8 mouse cellular contexts compared by ENCODE assay signal in genomic region chr10:80432387-80432785, GRCm38 (mm10). TPM values are rescaled to one million over a fixed set of nuclear protein-coding genes. Genes with fewer than 3 reads are reported as not detected.
DNase-seq lines count a peak whose midpoint lies in the region; ATAC-seq and TF ChIP-seq lines count a peak whose summit lies in the region.

No protein-coding gene starts in this region.

- TF ChIP-seq CTCF in G1E (IDR thresholded peaks at IDR 0.05; ENCODE audit: low read depth, low read length): no peak

- peak overlapping the region; percentile 75 for H3K4me2 ChIP-seq in heart, embryonic 15.5 days
- peak overlapping the region; percentile 74 for H3K4me2 ChIP-seq in hindbrain, embryonic 11.5 days (replicated peaks; ENCODE audit: low read depth, low read length)
- peak overlapping the region; percentile 92 for H3K4me2 ChIP-seq in midbrain, embryonic 11.5 days

- H3K9me3 ChIP-seq in heart, embryonic 15.5 days (replicated peaks): no peaks in the 10 kb centered on the region
- H3K9me3 ChIP-seq in G1E (replicated peaks): no peaks in the 10 kb centered on the region
- no peaks in the 10 kb centered on the region for H3K9me3 ChIP-seq in hindbrain, embryonic 11.5 days (ENCODE audit: control insufficient read depth, low read length)
- no peaks in the 10 kb centered on the region for H3K9me3 ChIP-seq in midbrain, embryonic 11.5 days (ENCODE audit: control insufficient read depth, low read length)

- WGBS in heart, embryonic 15.5 days: 3% methylated on average over 4 of the region's 4 CpGs
- 0% methylated on average over 4 of the region's 4 CpGs for WGBS in hindbrain, embryonic 11.5 days
- WGBS in midbrain, embryonic 11.5 days: 4% methylated on average over 4 of the region's 4 CpGs

- peak overlapping the region; percentile 92 for H3K9ac ChIP-seq in heart, embryonic 15.5 days
- peak overlapping the region; percentile 99 for H3K9ac ChIP-seq in hindbrain, embryonic 11.5 days (ENCODE audit: low read depth, low read length)
- H3K9ac ChIP-seq in midbrain, embryonic 11.5 days (ENCODE audit: low read length): peak overlapping the region; percentile 99

- H3K4me1 ChIP-seq in heart, embryonic 15.5 days (replicated peaks): peaks cover 35% of the 10 kb centered on the region
- peaks cover 70% of the 10 kb centered on the region for H3K4me1 ChIP-seq in G1E (ENCODE audit: insufficient read depth, low read depth, low read length)
- H3K4me1 ChIP-seq in hindbrain, embryonic 11.5 days (replicated peaks; ENCODE audit: control insufficient read depth, insufficient read depth, low read length): 0 out of 2 replicates have a peak, but pooled peaks cover 2% of the 10 kb centered on the region
- peaks cover 20% of the 10 kb centered on the region for H3K4me1 ChIP-seq in midbrain, embryonic 11.5 days (ENCODE audit: control insufficient read depth, insufficient read depth, low read length)

- DNase-seq in heart, postnatal 10 days: no peak
- no peak for DNase-seq in G1E (ENCODE audit: low spot score)
- no peak for DNase-seq in hindbrain, embryonic 11.5 days (ENCODE audit: low spot score)
- no peak for DNase-seq in midbrain, embryonic 11.5 days (ENCODE audit: low spot score, missing footprints)
- no peak for DNase-seq in adrenal gland, postnatal 4 days (ENCODE audit: low spot score in 2 of 2)
- no peak for DNase-seq in gastrocnemius, adult 8-10 months (ENCODE audit: low spot score in 2 of 2)
- no peak for DNase-seq in cerebellum, adult 8-10 months

- peak overlapping the region; percentile 86 for H3K4me3 ChIP-seq in heart, embryonic 15.5 days
- peak overlapping the region; percentile 97 for H3K4me3 ChIP-seq in G1E (ENCODE audit: low read depth, low read length)
- peak overlapping the region; percentile 98 for H3K4me3 ChIP-seq in hindbrain, embryonic 11.5 days (ENCODE audit: low read depth, low read length)
- H3K4me3 ChIP-seq in midbrain, embryonic 11.5 days (ENCODE audit: low read depth, low read length): peak overlapping the region; percentile 100

- H3K36me3 ChIP-seq in heart, embryonic 15.5 days: peaks cover 30% of the 10 kb centered on the region
- H3K36me3 ChIP-seq in G1E (replicated peaks): peaks cover 46% of the 10 kb centered on the region
- peaks cover 16% of the 10 kb centered on the region for H3K36me3 ChIP-seq in hindbrain, embryonic 11.5 days (ENCODE audit: control insufficient read depth, insufficient read depth, low read length)
- H3K36me3 ChIP-seq in midbrain, embryonic 11.5 days (ENCODE audit: control insufficient read depth, insufficient read depth, low read length): peaks cover 29% of the 10 kb centered on the region

- intact Hi-C loops in heart, postnatal 10 days (cut with DNase I): loop anchor here (10.0 kb wide), 1 partner anchor 272 kb away; the partner anchor contains the start of genes Izumo4 and Mob3a

- H3K27me3 ChIP-seq in heart, embryonic 15.5 days: no peaks in the 10 kb centered on the region
- no peaks in the 10 kb centered on the region for H3K27me3 ChIP-seq in G1E (ENCODE audit: insufficient read depth, low read length)
- H3K27me3 ChIP-seq in hindbrain, embryonic 11.5 days (ENCODE audit: control insufficient read depth, insufficient read depth, low read length): 0 out of 2 replicates have a peak, but pooled peaks cover 2% of the 10 kb centered on the region
- H3K27me3 ChIP-seq in midbrain, embryonic 11.5 days (ENCODE audit: control insufficient read depth, insufficient read depth, low read length): no peaks in the 10 kb centered on the region

- H3K27ac ChIP-seq in heart, embryonic 15.5 days: peak overlapping the region; percentile 86
- H3K27ac ChIP-seq in hindbrain, embryonic 11.5 days (ENCODE audit: low read depth, low read length): peak overlapping the region; percentile 84; the same call in 1 of the 2 replicates
- H3K27ac ChIP-seq in midbrain, embryonic 11.5 days (ENCODE audit: low read depth, low read length): peak overlapping the region; percentile 86

- ATAC-seq in heart, embryonic 15.5 days (replicated peaks; ENCODE audit: insufficient number of reproducible peaks, insufficient read depth, low FRiP score, low read depth): no peak
- no peak for ATAC-seq in G1E (ENCODE audit: extremely low read depth, insufficient number of reproducible peaks, low FRiP score, poor library complexity, severe bottlenecking)
- ATAC-seq in hindbrain, embryonic 11.5 days (ENCODE audit: low FRiP score): no peak
- no peak for ATAC-seq in midbrain, embryonic 11.5 days (ENCODE audit: low FRiP score)

RNA-seq across cellular contexts. Expression of gene Tcf3, which starts 1.1 kb away (rescaled TPM):
- 41.3 and 67.2 TPM in 2 replicates for polyA plus RNA-seq in heart, embryonic 15.5 days (2015; fragmentation: Nextera tagmentation; extraction: Ambion mirVana)
- 10 to 100 TPM; 40.3 to 51.8 TPM for total RNA-seq in heart, postnatal 10 days (2021)
- total RNA-seq in G1E (2014; fragmentation: Nextera tagmentation): 152 and 175 TPM in 2 replicates
- total RNA-seq in G1E (2017): 70.0 and 84.0 TPM in 2 replicates
- 1,090 and 1,330 TPM in 2 replicates for polyA plus RNA-seq in G1E (2012)
- 110 and 130 TPM in 2 replicates for polyA plus RNA-seq in hindbrain, embryonic 11.5 days (2014; fragmentation: Nextera tagmentation; extraction: Ambion mirVana)
- 135 and 154 TPM in 2 replicates for polyA plus RNA-seq in midbrain, embryonic 11.5 days (2014; fragmentation: Nextera tagmentation; extraction: Ambion mirVana)
- 100 to 1,000 TPM; 112 to 116 TPM for total RNA-seq in adrenal gland, postnatal 4 days (2021)
- 10 to 100 TPM in 3 of 4 experiments, 1 to 10 TPM in 1; 9.9 to 13.1 (median 10.8) TPM for total RNA-seq in gastrocnemius, adult 8-10 months (2022)

RNA-seq across cellular contexts. Expression of gene Uqcr11, which starts 25.8 kb away (rescaled TPM):
- 1,499 and 1,535 TPM in 2 replicates for polyA plus RNA-seq in heart, embryonic 15.5 days (2015; fragmentation: Nextera tagmentation; extraction: Ambion mirVana)
- 1,000 to 10,000 TPM; 1,658 to 1,691 TPM for total RNA-seq in heart, postnatal 10 days (2021)
- 57.3 and 71.6 TPM in 2 replicates for total RNA-seq in G1E (2014; fragmentation: Nextera tagmentation)
- 376 and 446 TPM in 2 replicates for total RNA-seq in G1E (2017)
- polyA plus RNA-seq in G1E (2012): 1,650 and 1,908 TPM in 2 replicates
- polyA plus RNA-seq in hindbrain, embryonic 11.5 days (2014; fragmentation: Nextera tagmentation; extraction: Ambion mirVana): 466 and 480 TPM in 2 replicates
- polyA plus RNA-seq in midbrain, embryonic 11.5 days (2014; fragmentation: Nextera tagmentation; extraction: Ambion mirVana): 404 and 476 TPM in 2 replicates
- total RNA-seq in adrenal gland, postnatal 4 days (2021): 100 to 1,000 TPM; 535 to 613 TPM
- 100 to 1,000 TPM; 691 to 868 (median 797) TPM for total RNA-seq in gastrocnemius, adult 8-10 months (2022)

RNA-seq across cellular contexts. Expression of gene Mbd3, which starts 33.0 kb away (rescaled TPM):
- polyA plus RNA-seq in heart, embryonic 15.5 days (2015; fragmentation: Nextera tagmentation; extraction: Ambion mirVana): 122 and 177 TPM in 2 replicates
- total RNA-seq in heart, postnatal 10 days (2021): 100 to 1,000 TPM; 102 to 105 TPM
- total RNA-seq in G1E (2014; fragmentation: Nextera tagmentation): 37.3 and 41.7 TPM in 2 replicates
- total RNA-seq in G1E (2017): 36.0 and 42.0 TPM in 2 replicates
- polyA plus RNA-seq in G1E (2012): 244 and 272 TPM in 2 replicates
- polyA plus RNA-seq in hindbrain, embryonic 11.5 days (2014; fragmentation: Nextera tagmentation; extraction: Ambion mirVana): 227 and 240 TPM in 2 replicates
- 222 and 252 TPM in 2 replicates for polyA plus RNA-seq in midbrain, embryonic 11.5 days (2014; fragmentation: Nextera tagmentation; extraction: Ambion mirVana)
- total RNA-seq in adrenal gland, postnatal 4 days (2021): 100 to 1,000 TPM; 142 to 147 TPM
- 100 to 1,000 TPM; 120 to 138 (median 131) TPM for total RNA-seq in gastrocnemius, adult 8-10 months (2022)

RNA-seq across cellular contexts. Expression of gene Mex3d, which starts 44.9 kb away (rescaled TPM):
- 4.8 and 5.2 TPM in 2 replicates for polyA plus RNA-seq in heart, embryonic 15.5 days (2015; fragmentation: Nextera tagmentation; extraction: Ambion mirVana)
- total RNA-seq in heart, postnatal 10 days (2021): 10 to 100 TPM; 12.7 to 16.1 TPM
- total RNA-seq in G1E (2014; fragmentation: Nextera tagmentation): 7.7 and 11.4 TPM in 2 replicates
- total RNA-seq in G1E (2017): 8.7 and 10.9 TPM in 2 replicates
- 35.3 and 41.9 TPM in 2 replicates for polyA plus RNA-seq in G1E (2012)
- 13.4 and 14.7 TPM in 2 replicates for polyA plus RNA-seq in hindbrain, embryonic 11.5 days (2014; fragmentation: Nextera tagmentation; extraction: Ambion mirVana)
- 11.8 and 12.4 TPM in 2 replicates for polyA plus RNA-seq in midbrain, embryonic 11.5 days (2014; fragmentation: Nextera tagmentation; extraction: Ambion mirVana)
- 10 to 100 TPM; 25.4 to 26.7 TPM for total RNA-seq in adrenal gland, postnatal 4 days (2021)
- 1 to 10 TPM; 4.2 to 6.3 (median 4.7) TPM for total RNA-seq in gastrocnemius, adult 8-10 months (2022)
